Mouse (Mus musculus) midbrain, embryonic 14.5 days (tissue): ENCODE data around the gene Mvk. TPM values are rescaled to one million over a fixed set of nuclear protein-coding genes. Genes with fewer than 3 reads are reported as not detected.

Source experiments
- ATAC-seq: fragments of 200-750 bp; cut with Nextera tagmentation; 2 replicates; pipeline ENCODE4 v1.8.0; 2017; ENCODE audit warnings: moderate number of reproducible peaks, moderate library complexity; ENCODE audit not compliant: low FRiP score, low TSS enrichment
- DNase-seq: peaks from one replicate; pipeline ENCODE4 v3.0.0-alpha.2; 2015
- H3K27ac ChIP-seq: fragments of 300-500 bp; sonication (generic); replicated peaks from 2 replicates; pipeline ENCODE4 v1.5.1; 2014; ENCODE audit warnings: mild to moderate bottlenecking, low read depth, low read length, moderate library complexity
- H3K27me3 ChIP-seq: fragments of 300-500 bp; sonication (generic); 2 replicates; pipeline ENCODE4 v1.6.1; 2014; ENCODE audit warnings: low read length, control low read depth, mixed read lengths; ENCODE audit not compliant: control insufficient read depth, insufficient read depth
- H3K36me3 ChIP-seq: fragments of 300-500 bp; sonication (generic); 2 replicates; pipeline ENCODE4 v1.6.1; 2014; ENCODE audit warnings: low read length, control low read depth; ENCODE audit not compliant: control insufficient read depth, insufficient read depth
- H3K4me1 ChIP-seq: fragments of 300-500 bp; sonication (generic); 2 replicates; pipeline ENCODE4 v1.6.1; 2014; ENCODE audit warnings: mild to moderate bottlenecking, antibody characterized with exemption, low read length, control low read depth; ENCODE audit not compliant: control insufficient read depth, insufficient read depth
- H3K4me2 ChIP-seq: fragments of 300-500 bp; sonication (generic); 2 replicates; pipeline ENCODE4 v1.6.1; 2014; ENCODE audit warnings: mild to moderate bottlenecking, low read length, moderate library complexity
- H3K4me3 ChIP-seq: fragments of 300-500 bp; sonication (generic); replicated peaks from 2 replicates; pipeline ENCODE4 v1.5.1; 2014; ENCODE audit warnings: low read depth, low read length
- H3K9ac ChIP-seq: fragments of 300-500 bp; sonication (generic); replicated peaks from 2 replicates; pipeline ENCODE4 v1.6.1; 2014; ENCODE audit warnings: mild to moderate bottlenecking, low read length, moderate library complexity
- H3K9me3 ChIP-seq: fragments of 300-500 bp; sonication (generic); 2 replicates; pipeline ENCODE4 v1.6.1; 2016; ENCODE audit warnings: low read length, control low read depth, mixed read lengths; ENCODE audit not compliant: control insufficient read depth
- WGBS: fragments of 180-500 bp; shearing (Covaris S2); extraction: QIAGEN DNeasy Blood & Tissue Kit; methylation state at CpG from one replicate; pipeline ENCODE4 v1.1.7; 2014; 5-methylcytosine and 5-hydroxymethylcytosine counted together
- polyA plus RNA-seq: library from polyadenylated mRNA; unstranded; fragments of >200 nt; fragmentation: Nextera tagmentation; extraction: Ambion mirVana; gene quantifications from 2 replicates; pipeline ENCODE4 v1.2.1, GENCODE M21; 2014

Gene Mvk
- polyA plus RNA-seq, 1 experiment from 2014 or later: 58.7 TPM

DNA sequence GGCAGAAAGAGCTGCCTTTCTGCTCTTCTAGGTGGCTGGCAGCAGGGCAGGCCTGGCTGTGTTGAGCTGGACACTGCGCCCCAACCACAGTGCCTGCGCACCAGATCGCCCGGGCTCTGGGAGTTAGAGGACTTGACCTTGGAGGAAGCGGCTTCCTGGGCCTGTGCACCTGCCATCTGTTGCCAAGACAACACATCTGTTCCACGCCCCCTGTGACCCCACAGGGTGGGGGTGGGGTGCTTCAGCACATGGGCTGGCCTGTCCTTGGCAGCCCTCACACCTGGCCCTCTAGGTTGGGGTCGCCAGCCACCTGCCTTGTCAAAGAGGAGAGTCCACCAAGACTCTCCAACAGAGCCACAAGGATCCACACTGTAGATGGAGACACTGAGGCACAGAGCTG is 21.6 kb downstream of the Mvk start:
- Histone ChIP-seq H3K9me3 (no peaks in the 10 kb centered on the region), H3K36me3 (no peaks in the 10 kb centered on the region), H3K27ac (0 out of 2 replicates have a peak overlapping the region, but pooled peaks have one; percentile 89), H3K27me3 (0 out of 2 replicates have a peak, but pooled peaks cover 6% of the 10 kb centered on the region), H3K4me2 (no peak overlapping the region), H3K4me1 (peaks cover 30% of the 10 kb centered on the region), H3K4me3 (no peak overlapping the region), H3K9ac (no peak overlapping the region)
- ATAC-seq (no peak), DNase-seq (no peak)
- WGBS: 60% methylated on average over 7 of the region's 7 CpGs

DNA sequence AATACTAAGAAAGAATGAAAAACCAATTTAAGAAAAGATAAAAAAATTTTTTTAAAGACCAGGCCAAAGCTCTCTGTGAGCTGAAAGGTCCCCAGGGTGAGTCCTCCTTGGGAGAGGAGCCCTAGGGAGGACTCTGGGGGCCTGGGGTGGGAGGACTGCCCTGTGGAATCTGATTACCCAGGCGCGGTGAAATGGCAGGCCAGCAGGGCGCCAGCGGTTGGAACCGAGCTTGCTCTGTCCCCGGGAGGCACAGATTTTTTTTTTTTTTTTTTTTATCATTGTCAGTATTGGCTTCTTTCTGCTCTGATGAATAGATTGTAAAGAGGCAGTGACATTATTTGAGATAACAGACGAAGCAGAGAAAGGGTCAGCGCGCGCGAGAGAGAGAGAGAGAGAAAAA is 22.9 kb downstream of the Mvk start:
- under 1% methylated on average over 9 of the region's 11 CpGs for WGBS
- no peaks in the 10 kb centered on the region for H3K36me3 ChIP-seq
- no peaks in the 10 kb centered on the region for H3K9me3 ChIP-seq
- ATAC-seq: peak; percentile 35; the same call in 1 of the 2 replicates
- peak overlapping the region; percentile 40; the same call in 1 of the 2 replicates for H3K9ac ChIP-seq
- peak overlapping the region; percentile 89 for H3K27ac ChIP-seq
- H3K4me3 ChIP-seq: peak overlapping the region; percentile 17
- no peak for DNase-seq
- H3K27me3 ChIP-seq: 0 out of 2 replicates have a peak, but pooled peaks cover 8% of the 10 kb centered on the region
- peaks cover 30% of the 10 kb centered on the region for H3K4me1 ChIP-seq
- peak overlapping the region; percentile 48 for H3K4me2 ChIP-seq

DNA sequence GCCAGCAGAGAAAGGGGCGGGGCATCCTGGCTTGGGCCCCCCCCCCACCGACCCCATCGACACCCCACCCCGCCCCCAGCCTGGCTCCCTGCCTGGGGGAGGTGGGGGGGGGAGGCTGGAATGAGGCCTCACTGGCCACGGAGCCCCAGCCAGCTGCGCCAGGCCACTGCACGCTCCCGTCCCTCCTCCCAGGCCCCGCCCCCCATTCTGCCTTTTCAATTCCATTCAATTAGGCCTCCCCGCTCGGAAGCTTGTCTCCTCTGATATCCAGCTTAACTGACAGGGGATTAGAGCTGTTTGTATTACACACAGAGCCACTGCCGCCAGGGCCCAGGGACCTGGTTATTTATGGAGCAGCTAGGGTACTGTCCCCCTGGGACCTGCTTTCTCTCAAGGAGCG is 23.4 kb downstream of the Mvk start:
- peaks cover 30% of the 10 kb centered on the region for H3K4me1 ChIP-seq
- no peaks in the 10 kb centered on the region for H3K36me3 ChIP-seq
- peak overlapping the region; percentile 89 for H3K27ac ChIP-seq
- H3K9me3 ChIP-seq: no peaks in the 10 kb centered on the region
- WGBS: 0% methylated on average over 13 of the region's 13 CpGs
- H3K4me2 ChIP-seq: peak overlapping the region; percentile 48
- peak overlapping the region; percentile 40; the same call in 1 of the 2 replicates for H3K9ac ChIP-seq
- H3K27me3 ChIP-seq: 0 out of 2 replicates have a peak, but pooled peaks cover 8% of the 10 kb centered on the region
- DNase-seq (peak; percentile 95), ATAC-seq (peak; percentile 87)
- H3K4me3 ChIP-seq: peak overlapping the region; percentile 17

DNA sequence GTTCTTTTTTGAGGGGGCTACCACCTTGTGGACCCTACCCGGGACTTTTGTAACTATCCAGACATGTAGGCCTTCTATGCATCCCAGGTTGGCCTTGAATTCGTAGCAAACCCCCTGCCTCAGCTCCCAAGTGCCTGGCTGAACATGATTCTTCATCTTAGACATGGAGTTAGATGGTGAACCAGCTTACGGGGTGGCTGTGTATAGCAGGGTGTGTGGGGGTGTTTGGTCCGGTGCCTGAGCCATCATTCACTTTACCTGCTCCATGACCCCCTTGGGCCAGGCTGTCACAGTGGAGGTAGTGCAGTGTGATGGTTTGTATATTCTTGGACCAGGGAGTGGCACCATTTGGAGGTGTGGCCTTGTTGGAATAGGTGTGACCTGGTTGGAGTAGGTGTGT is 23.9 kb downstream of the Mvk start:
- 32% methylated on average over 4 of the region's 4 CpGs for WGBS

DNA sequence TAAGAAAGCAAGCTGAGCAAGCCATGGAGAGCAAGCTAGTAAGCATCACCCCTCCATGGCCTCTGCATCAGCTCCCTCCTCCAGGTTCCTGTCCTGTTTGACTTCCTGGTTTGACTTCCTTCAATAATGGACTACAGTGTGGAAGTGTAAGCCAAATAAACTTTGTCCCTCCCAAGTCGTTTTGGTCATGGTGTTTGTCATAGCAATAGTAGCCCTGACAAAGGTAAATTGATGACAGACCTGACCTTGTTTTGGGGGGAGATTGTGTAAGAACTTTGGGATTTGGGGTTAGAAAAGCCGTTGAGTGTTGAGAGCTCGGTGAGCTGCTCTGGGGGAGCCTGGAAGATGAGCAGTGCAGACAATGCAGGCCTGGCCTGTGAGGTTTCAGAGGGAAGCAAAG is 26.3 kb downstream of the Mvk start:
- DNase-seq (no peak), ATAC-seq (no peak)
- WGBS: 88% methylated on average over 3 of the region's 3 CpGs
- Histone ChIP-seq H3K4me3 (no peak overlapping the region), H3K36me3 (no peaks in the 10 kb centered on the region), H3K27ac (no peak overlapping the region), H3K4me2 (no peak overlapping the region), H3K27me3 (0 out of 2 replicates have a peak, but pooled peaks cover 8% of the 10 kb centered on the region), H3K4me1 (peaks cover 39% of the 10 kb centered on the region), H3K9ac (no peak overlapping the region), H3K9me3 (no peaks in the 10 kb centered on the region)

More for the DNA sequence above, 23.9 kb downstream of the Mvk start:
- Histone ChIP-seq H3K27me3 (0 out of 2 replicates have a peak, but pooled peaks cover 8% of the 10 kb centered on the region), H3K9ac (peak overlapping the region; percentile 40; the same call in 1 of the 2 replicates), H3K4me2 (peak overlapping the region; percentile 48), H3K4me3 (no peak overlapping the region), H3K4me1 (peaks cover 30% of the 10 kb centered on the region), H3K36me3 (no peaks in the 10 kb centered on the region), H3K27ac (peak overlapping the region; percentile 89), H3K9me3 (no peaks in the 10 kb centered on the region)
- DNase-seq (no peak), ATAC-seq (0 out of 2 replicates have a peak, but pooled peaks have one; percentile 19)

DNA sequence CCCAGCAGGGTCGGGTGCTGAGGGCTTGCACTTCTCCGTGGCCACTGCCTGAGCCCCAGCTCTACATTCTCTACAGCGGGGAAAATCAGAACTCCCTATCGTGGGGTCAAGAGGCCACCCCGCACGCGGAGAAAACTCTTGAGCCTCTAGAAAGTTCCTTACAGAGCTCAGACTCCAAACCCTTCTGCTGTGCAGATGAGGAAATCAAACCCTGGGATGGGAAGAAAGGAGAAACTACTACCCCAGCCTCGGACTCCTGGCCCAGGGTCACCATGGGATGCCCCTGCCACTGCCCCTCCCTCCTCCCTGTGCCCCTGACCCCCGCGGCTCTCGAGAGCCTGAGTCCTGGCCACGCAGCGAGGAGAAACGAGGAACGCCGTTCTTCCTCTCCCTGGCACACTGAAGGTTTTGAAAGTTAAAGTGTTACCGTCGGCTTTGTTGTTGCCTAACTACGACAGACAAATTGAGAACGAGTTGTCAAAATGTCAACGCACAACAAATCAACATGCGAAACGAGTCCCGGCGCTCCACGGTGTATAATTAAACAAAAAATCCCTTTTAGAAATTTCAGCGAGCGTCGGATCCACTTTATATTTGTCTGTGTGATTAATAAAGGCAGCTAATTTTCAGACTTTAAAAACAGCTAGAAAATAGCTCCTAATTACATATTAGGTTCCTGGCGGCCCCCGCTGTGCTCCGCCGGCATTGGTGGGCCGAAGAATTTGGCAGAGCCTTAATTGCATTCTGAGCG is 30.8 kb downstream of the Mvk start:
- WGBS: 44% methylated on average over 35 of the region's 35 CpGs
- Histone ChIP-seq H3K36me3 (no peaks in the 10 kb centered on the region), H3K27ac (no peak overlapping the region), H3K9ac (no peak overlapping the region), H3K4me1 (0 out of 2 replicates have a peak, but pooled peaks cover 11% of the 10 kb centered on the region), H3K4me3 (no peak overlapping the region), H3K27me3 (0 out of 2 replicates have a peak, but pooled peaks cover 8% of the 10 kb centered on the region), H3K9me3 (no peaks in the 10 kb centered on the region), H3K4me2 (no peak overlapping the region)
- peak; percentile 48 for DNase-seq
- ATAC-seq: no peak

DNA sequence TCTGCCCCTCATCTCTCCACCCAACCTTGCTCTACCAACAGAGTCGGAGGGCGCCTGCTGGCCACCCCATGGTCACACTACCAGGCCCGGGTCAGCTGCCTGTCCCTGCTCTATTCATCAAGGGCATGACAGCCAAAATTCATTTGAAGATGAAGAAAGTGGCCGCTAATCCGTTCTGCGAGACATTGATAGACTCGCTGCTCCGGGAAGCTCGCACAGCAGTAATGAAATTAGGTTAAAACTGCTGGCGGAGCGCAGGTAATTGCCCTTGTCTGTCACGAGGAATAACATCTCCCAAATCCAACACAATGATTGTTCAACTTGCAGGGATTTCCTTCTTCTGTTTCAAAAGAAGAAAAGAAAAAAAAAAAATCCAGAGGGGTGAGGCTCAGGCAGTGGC is 34.2 kb downstream of the Mvk start:
- ATAC-seq: no peak
- WGBS: 69% methylated on average over 12 of the region's 12 CpGs
- Histone ChIP-seq H3K4me1 (0 out of 2 replicates have a peak, but pooled peaks cover 11% of the 10 kb centered on the region), H3K27me3 (no peaks in the 10 kb centered on the region), H3K27ac (no peak overlapping the region), H3K4me2 (no peak overlapping the region), H3K9ac (no peak overlapping the region), H3K9me3 (no peaks in the 10 kb centered on the region), H3K4me3 (no peak overlapping the region), H3K36me3 (no peaks in the 10 kb centered on the region)
- DNase-seq: no peak

DNA sequence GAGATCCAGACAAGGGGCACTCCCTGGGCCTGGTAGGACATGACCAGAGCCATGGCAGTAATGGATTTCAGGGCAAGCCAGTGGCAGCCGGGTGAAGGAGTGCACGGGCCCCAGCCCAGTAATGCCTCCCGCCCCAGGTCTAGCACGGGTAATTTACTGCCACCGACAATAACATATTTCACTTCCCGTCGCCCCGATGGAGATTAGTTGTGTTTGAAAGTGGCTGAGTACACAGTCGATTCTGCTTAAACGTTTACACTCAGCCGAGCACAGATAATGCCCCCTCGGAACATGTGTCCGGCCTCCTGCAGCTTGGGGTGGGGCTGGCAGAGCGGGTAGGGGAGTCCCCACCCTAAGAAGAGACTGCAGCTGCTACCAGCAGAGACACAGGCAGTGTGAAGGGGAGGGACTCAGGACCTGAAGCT is 38.5 kb downstream of the Mvk start:
- Histone ChIP-seq H3K9ac (no peak overlapping the region), H3K36me3 (no peaks in the 10 kb centered on the region), H3K4me1 (no peaks in the 10 kb centered on the region), H3K4me2 (no peak overlapping the region), H3K9me3 (no peaks in the 10 kb centered on the region), H3K27ac (no peak overlapping the region), H3K4me3 (no peak overlapping the region), H3K27me3 (no peaks in the 10 kb centered on the region)
- DNase-seq: no peak
- no peak for ATAC-seq
- WGBS: 5% methylated on average over 14 of the region's 14 CpGs

DNA sequence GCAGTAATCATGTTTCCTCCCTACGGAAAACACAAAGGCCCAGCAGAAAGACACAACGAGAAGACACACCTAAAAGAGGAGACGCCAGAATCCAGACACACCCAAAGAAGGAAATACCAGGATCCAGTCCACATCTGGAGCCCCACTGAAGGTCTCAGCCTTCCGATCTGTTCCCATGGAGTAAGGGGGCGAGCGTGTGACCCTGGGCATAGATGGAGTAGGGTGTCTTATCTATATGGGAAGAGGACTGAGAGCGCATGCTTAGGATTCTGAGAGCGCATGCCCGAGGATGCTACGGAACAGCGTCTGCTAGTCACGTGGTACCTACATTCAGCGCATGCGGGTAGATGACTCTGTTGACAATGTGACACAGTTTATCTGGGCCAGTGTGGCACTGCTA is 41.6 kb downstream of the Mvk start:
- no peak for ATAC-seq
- WGBS: 93% methylated on average over 14 of the region's 14 CpGs
- Histone ChIP-seq H3K9ac (no peak overlapping the region), H3K9me3 (no peaks in the 10 kb centered on the region), H3K4me3 (no peak overlapping the region), H3K4me1 (no peaks in the 10 kb centered on the region), H3K27me3 (no peaks in the 10 kb centered on the region), H3K36me3 (no peaks in the 10 kb centered on the region), H3K27ac (no peak overlapping the region), H3K4me2 (no peak overlapping the region)
- no peak for DNase-seq
